Mouse (Mus musculus): ENCODE results near the gene Htr6.

- TF ChIP-seq EP300 (IDR thresholded peaks at IDR 0.05) (no peak), CTCF (IDR thresholded peaks at IDR 0.05) (no peak)
These were observed 7.1 kb downstream of the Htr6 start for GRCm38 (mm10) chr4:139068287-139068686.
